Mouse (Mus musculus): ENCODE measurements around the gene Gm3371. TPM values are rescaled to one million over a fixed set of nuclear protein-coding genes. Genes with fewer than 3 reads are reported as not detected.
"Not testable (repeated sequence)": the region's sequence is repeated elsewhere in the genome, so short reads cannot be mapped to it uniquely, and the experiment has no call there.

Gm3371 gene
- total RNA-seq (2021): not detected
- long read RNA-seq, experiment 1: 0 reads
- long read RNA-seq, experiment 2: 0 reads

DNA sequence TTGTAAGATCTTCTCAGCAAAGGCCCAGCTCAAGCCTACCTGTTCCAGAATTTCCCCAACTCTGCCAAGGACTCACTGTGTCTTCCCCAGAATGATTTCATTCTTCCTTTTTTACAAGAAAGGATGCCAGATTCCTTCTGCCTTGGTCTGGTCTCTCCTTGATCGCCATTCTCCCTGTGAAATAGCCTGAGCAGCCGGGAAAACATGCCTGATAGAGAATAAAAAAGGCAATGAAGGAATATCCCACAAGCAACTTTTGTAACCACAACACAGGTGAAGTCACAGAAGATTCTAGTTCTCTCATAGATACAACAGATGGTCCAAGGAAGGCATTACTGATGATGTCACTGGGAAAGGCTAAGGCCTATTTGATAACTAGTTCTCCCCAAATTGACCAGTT, at the start of gene Gm3371:
Gene Gm3371 (minus strand): TSS at position 101 of the 400 bp plus-strand sequence.
- not testable (repeated sequence) for DNase-seq

- DNase-seq: not testable (repeated sequence)
These were observed 22.8 kb upstream of the Gm3371 start, which contains the start of gene Gm8232 for GRCm38 (mm10) chr14:44433335-44433734. Gm8232 (plus strand) TSS chr14:44433635.

DNA sequence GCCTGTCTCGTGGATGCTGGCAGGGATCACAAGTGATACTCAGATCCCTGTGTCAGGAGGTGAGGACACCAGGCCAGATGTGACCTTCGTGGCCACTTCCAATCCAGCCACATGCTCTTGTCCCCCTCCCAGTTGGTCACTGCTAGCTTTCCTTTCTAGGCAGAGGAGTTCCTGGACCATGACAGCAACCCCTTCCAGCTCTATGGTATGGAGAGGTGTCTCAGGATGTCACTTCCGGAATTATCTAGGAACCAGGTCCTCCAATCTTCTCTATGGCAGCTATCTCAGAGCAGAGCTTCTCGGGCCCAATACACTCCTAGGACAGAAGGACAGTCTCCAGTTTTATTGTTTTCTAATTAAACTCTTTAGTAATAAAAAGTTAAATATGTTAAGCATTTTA, 26.3 kb downstream of the Gm3371 start:
- DNase-seq: not testable (repeated sequence)

DNA sequence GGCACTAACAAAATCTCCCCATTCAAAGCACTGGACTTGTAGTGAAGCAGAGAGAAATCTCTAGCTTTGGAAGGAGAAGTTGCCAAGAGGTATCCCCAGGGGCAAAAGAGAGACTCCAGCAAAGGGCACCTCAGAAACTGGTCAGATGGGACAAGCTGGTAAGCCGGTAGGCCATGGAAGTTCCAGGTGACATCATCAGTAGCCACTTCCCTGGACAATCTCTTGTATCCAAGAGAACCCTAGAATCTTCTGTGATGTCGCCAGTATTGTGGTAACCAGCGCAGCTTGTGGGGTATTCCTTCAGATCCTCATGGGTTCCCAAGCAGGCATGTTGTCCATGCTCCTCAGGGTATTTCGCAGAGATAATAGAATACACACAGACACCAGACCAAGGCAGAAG, 45.4 kb downstream of the Gm3371 start, which contains the start of gene Gm8229:
Gene Gm8229 (plus strand): TSS at position 301 of the 400 bp plus-strand sequence.
- DNase-seq: not testable (repeated sequence)

GRCm38 (mm10) chr14:44362301-44362700, 48.2 kb downstream of the Gm3371 start:
- not testable (repeated sequence) for DNase-seq

- not testable (repeated sequence) for DNase-seq
These were observed 49.1 kb downstream of the Gm3371 start for GRCm38 (mm10) chr14:44361416-44361815.

Other genes with a start within 250 kb of the Gm3371 start
- not detected for gene Gm8212, start 213.0 kb downstream of the Gm3371 start, total RNA-seq (2021)
- not detected for gene 4930503E14Rik, start 197.4 kb downstream of the Gm3371 start, total RNA-seq (2021)
- gene Gm8220, start 125.1 kb downstream of the Gm3371 start, total RNA-seq (2021): not detected
- not detected for gene Gm5930, start 72.1 kb downstream of the Gm3371 start, total RNA-seq (2021)
- not detected for gene Gm8229, start 45.3 kb downstream of the Gm3371 start, total RNA-seq (2021)
- gene Gm8232, start 22.9 kb upstream of the Gm3371 start, total RNA-seq (2021): not detected
- not detected for gene BC061237, start 81.8 kb upstream of the Gm3371 start, total RNA-seq (2021)
- gene Gm17093, start 107.6 kb upstream of the Gm3371 start, total RNA-seq (2021): not detected
- gene Gm8247, start 172.5 kb upstream of the Gm3371 start, total RNA-seq (2021): not detected
- gene Gm5624, start 217.2 kb upstream of the Gm3371 start, total RNA-seq (2021): not detected

Data from adrenal gland, postnatal 36 days (tissue).